Mouse (Mus musculus): ENCODE measurements around the gene Thoc7. TPM values are rescaled to one million over a fixed set of nuclear protein-coding genes. Genes with fewer than 3 reads are reported as not detected.
"Not testable (repeated sequence)": the region's sequence is repeated elsewhere in the genome, so short reads cannot be mapped to it uniquely, and the experiment has no call there.

Gene Thoc7
- polyA plus RNA-seq, 1 experiment from 2014 or later = 160 TPM

GRCm38 (mm10) chr14:13960079-13960478 is 1.6 kb downstream of the Thoc7 start:
- 2% methylated on average over 9 of the region's 9 CpGs for WGBS (ENCODE audit: insufficient replicate concordance)
- peaks cover 6% of the 10 kb centered on the region; the same call in 1 of the 2 replicates for H3K4me1 ChIP-seq (ENCODE audit: control insufficient read depth, insufficient read depth, low read length)
- H3K27me3 ChIP-seq (ENCODE audit: control insufficient read depth, insufficient read depth, low read length) = no peaks in the 10 kb centered on the region
- peak overlapping the region; percentile 71 for H3K4me2 ChIP-seq
- no peak overlapping the region for H3K27ac ChIP-seq (ENCODE audit: low read depth, low read length)
- peak overlapping the region; percentile 97 for H3K9ac ChIP-seq (ENCODE audit: low read depth, low read length)
- ATAC-seq (replicated peaks; ENCODE audit: insufficient number of reproducible peaks, low FRiP score, low TSS enrichment) = no peak
- peaks cover 4% of the 10 kb centered on the region; the same call in 1 of the 2 replicates for H3K36me3 ChIP-seq (ENCODE audit: control insufficient read depth, insufficient read depth, low read length)
- peak overlapping the region; percentile 71 for H3K4me3 ChIP-seq (ENCODE audit: low read depth, low read length)
- H3K9me3 ChIP-seq (replicated peaks; ENCODE audit: control insufficient read depth, low read length) = no peaks in the 10 kb centered on the region

GRCm38 (mm10) chr14:13952151-13952550 is 9.5 kb downstream of the Thoc7 start:
- H3K9ac ChIP-seq (ENCODE audit: low read depth, low read length); ATAC-seq (replicated peaks; ENCODE audit: insufficient number of reproducible peaks, low FRiP score, low TSS enrichment); H3K4me3 ChIP-seq (ENCODE audit: low read depth, low read length); H3K9me3 ChIP-seq (replicated peaks; ENCODE audit: control insufficient read depth, low read length); H3K27ac ChIP-seq (ENCODE audit: low read depth, low read length); H3K4me2 ChIP-seq; H3K27me3 ChIP-seq (ENCODE audit: control insufficient read depth, insufficient read depth, low read length); H3K4me1 ChIP-seq (ENCODE audit: control insufficient read depth, insufficient read depth, low read length): not testable (repeated sequence)
- H3K36me3 ChIP-seq (ENCODE audit: control insufficient read depth, insufficient read depth, low read length) = peaks cover 25% of the 10 kb centered on the region
- WGBS (ENCODE audit: insufficient replicate concordance) = 93% methylated on average over 3 of the region's 3 CpGs

GRCm38 (mm10) chr14:13950401-13950800 is 11.3 kb downstream of the Thoc7 start:
- Histone ChIP-seq H3K9ac (ENCODE audit: low read depth, low read length) (no peak overlapping the region), H3K4me3 (ENCODE audit: low read depth, low read length) (no peak overlapping the region), H3K4me2 (no peak overlapping the region), H3K36me3 (ENCODE audit: control insufficient read depth, insufficient read depth, low read length) (peaks cover 22% of the 10 kb centered on the region), H3K9me3 (replicated peaks; ENCODE audit: control insufficient read depth, low read length) (no peaks in the 10 kb centered on the region), H3K4me1 (ENCODE audit: control insufficient read depth, insufficient read depth, low read length) (no peaks in the 10 kb centered on the region), H3K27me3 (ENCODE audit: control insufficient read depth, insufficient read depth, low read length) (no peaks in the 10 kb centered on the region), H3K27ac (ENCODE audit: low read depth, low read length) (no peak overlapping the region)
- ATAC-seq (replicated peaks; ENCODE audit: insufficient number of reproducible peaks, low FRiP score, low TSS enrichment) = no peak

- H3K4me2 ChIP-seq = no peak overlapping the region
- no peak overlapping the region for H3K27ac ChIP-seq (ENCODE audit: low read depth, low read length)
- H3K9me3 ChIP-seq (replicated peaks; ENCODE audit: control insufficient read depth, low read length) = no peaks in the 10 kb centered on the region
- no peaks in the 10 kb centered on the region for H3K27me3 ChIP-seq (ENCODE audit: control insufficient read depth, insufficient read depth, low read length)
- no peak overlapping the region for H3K4me3 ChIP-seq (ENCODE audit: low read depth, low read length)
- peaks cover 19% of the 10 kb centered on the region for H3K36me3 ChIP-seq (ENCODE audit: control insufficient read depth, insufficient read depth, low read length)
- 88% methylated on average over 7 of the region's 7 CpGs for WGBS (ENCODE audit: insufficient replicate concordance)
- ATAC-seq (replicated peaks; ENCODE audit: insufficient number of reproducible peaks, low FRiP score, low TSS enrichment) = no peak
- no peak overlapping the region for H3K9ac ChIP-seq (ENCODE audit: low read depth, low read length)
- no peaks in the 10 kb centered on the region for H3K4me1 ChIP-seq (ENCODE audit: control insufficient read depth, insufficient read depth, low read length)
These were observed 13.3 kb downstream of the Thoc7 start for GRCm38 (mm10) chr14:13948345-13948744.

- Histone ChIP-seq H3K9me3 (replicated peaks; ENCODE audit: control insufficient read depth, low read length) (no peaks in the 10 kb centered on the region), H3K27ac (ENCODE audit: low read depth, low read length) (no peak overlapping the region), H3K4me2 (no peak overlapping the region), H3K27me3 (ENCODE audit: control insufficient read depth, insufficient read depth, low read length) (no peaks in the 10 kb centered on the region), H3K4me3 (ENCODE audit: low read depth, low read length) (no peak overlapping the region), H3K9ac (ENCODE audit: low read depth, low read length) (no peak overlapping the region), H3K4me1 (ENCODE audit: control insufficient read depth, insufficient read depth, low read length) (no peaks in the 10 kb centered on the region), H3K36me3 (ENCODE audit: control insufficient read depth, insufficient read depth, low read length) (peaks cover 13% of the 10 kb centered on the region)
- WGBS (ENCODE audit: insufficient replicate concordance) = 85% methylated on average over 4 of the region's 4 CpGs
- no peak for ATAC-seq (replicated peaks; ENCODE audit: insufficient number of reproducible peaks, low FRiP score, low TSS enrichment)
These were observed 17.0 kb downstream of the Thoc7 start for GRCm38 (mm10) chr14:13944686-13945085.

- Histone ChIP-seq H3K4me2 (peak overlapping the region; percentile 70), H3K4me3 (ENCODE audit: low read depth, low read length) (peak overlapping the region; percentile 42), H3K4me1 (ENCODE audit: control insufficient read depth, insufficient read depth, low read length) (no peaks in the 10 kb centered on the region), H3K9ac (ENCODE audit: low read depth, low read length) (peak overlapping the region; percentile 63; the same call in 1 of the 2 replicates), H3K27me3 (ENCODE audit: control insufficient read depth, insufficient read depth, low read length) (no peaks in the 10 kb centered on the region), H3K27ac (ENCODE audit: low read depth, low read length) (no peak overlapping the region), H3K36me3 (ENCODE audit: control insufficient read depth, insufficient read depth, low read length) (no peaks in the 10 kb centered on the region), H3K9me3 (replicated peaks; ENCODE audit: control insufficient read depth, low read length) (no peaks in the 10 kb centered on the region; the same call in 1 of the 2 replicates)
- ATAC-seq (replicated peaks; ENCODE audit: insufficient number of reproducible peaks, low FRiP score, low TSS enrichment) = no peak
- WGBS (ENCODE audit: insufficient replicate concordance) = 38% methylated on average over 5 of the region's 5 CpGs
These were observed 27.6 kb downstream of the Thoc7 start for GRCm38 (mm10) chr14:13934052-13934371.

GRCm38 (mm10) chr14:13933290-13934051 is 28.2 kb downstream of the Thoc7 start:
- H3K9ac ChIP-seq (ENCODE audit: low read depth, low read length) = peak overlapping the region; percentile 63
- no peaks in the 10 kb centered on the region for H3K4me1 ChIP-seq (ENCODE audit: control insufficient read depth, insufficient read depth, low read length)
- peak overlapping the region; percentile 70 for H3K4me2 ChIP-seq
- no peaks in the 10 kb centered on the region; the same call in 1 of the 2 replicates for H3K9me3 ChIP-seq (replicated peaks; ENCODE audit: control insufficient read depth, low read length)
- peak; percentile 57; the same call in 1 of the 2 replicates for ATAC-seq (replicated peaks; ENCODE audit: insufficient number of reproducible peaks, low FRiP score, low TSS enrichment)
- H3K4me3 ChIP-seq (ENCODE audit: low read depth, low read length) = peak overlapping the region; percentile 42
- no peaks in the 10 kb centered on the region for H3K27me3 ChIP-seq (ENCODE audit: control insufficient read depth, insufficient read depth, low read length)
- H3K36me3 ChIP-seq (ENCODE audit: control insufficient read depth, insufficient read depth, low read length) = no peaks in the 10 kb centered on the region
- no peak overlapping the region for H3K27ac ChIP-seq (ENCODE audit: low read depth, low read length)
- WGBS (ENCODE audit: insufficient replicate concordance) = 21% methylated on average over 25 of the region's 31 CpGs

GRCm38 (mm10) chr14:13917630-13918029 is 44.0 kb downstream of the Thoc7 start:
- Histone ChIP-seq H3K4me3 (ENCODE audit: low read depth, low read length) (no peak overlapping the region), H3K27me3 (ENCODE audit: control insufficient read depth, insufficient read depth, low read length) (no peaks in the 10 kb centered on the region), H3K4me2 (no peak overlapping the region), H3K9me3 (replicated peaks; ENCODE audit: control insufficient read depth, low read length) (no peaks in the 10 kb centered on the region), H3K36me3 (ENCODE audit: control insufficient read depth, insufficient read depth, low read length) (no peaks in the 10 kb centered on the region), H3K4me1 (ENCODE audit: control insufficient read depth, insufficient read depth, low read length) (no peaks in the 10 kb centered on the region), H3K27ac (ENCODE audit: low read depth, low read length) (no peak overlapping the region), H3K9ac (ENCODE audit: low read depth, low read length) (no peak overlapping the region)
- 36% methylated on average over 3 of the region's 3 CpGs for WGBS (ENCODE audit: insufficient replicate concordance)
- ATAC-seq (replicated peaks; ENCODE audit: insufficient number of reproducible peaks, low FRiP score, low TSS enrichment) = no peak

- no peaks in the 10 kb centered on the region for H3K9me3 ChIP-seq (replicated peaks; ENCODE audit: control insufficient read depth, low read length)
- 79% methylated on average over 10 of the region's 10 CpGs for WGBS (ENCODE audit: insufficient replicate concordance)
- H3K4me1 ChIP-seq (ENCODE audit: control insufficient read depth, insufficient read depth, low read length) = no peaks in the 10 kb centered on the region
- no peaks in the 10 kb centered on the region for H3K27me3 ChIP-seq (ENCODE audit: control insufficient read depth, insufficient read depth, low read length)
- no peak overlapping the region for H3K27ac ChIP-seq (ENCODE audit: low read depth, low read length)
- no peak overlapping the region for H3K9ac ChIP-seq (ENCODE audit: low read depth, low read length)
- no peak for ATAC-seq (replicated peaks; ENCODE audit: insufficient number of reproducible peaks, low FRiP score, low TSS enrichment)
- H3K4me2 ChIP-seq = no peak overlapping the region
- no peak overlapping the region for H3K4me3 ChIP-seq (ENCODE audit: low read depth, low read length)
- no peaks in the 10 kb centered on the region for H3K36me3 ChIP-seq (ENCODE audit: control insufficient read depth, insufficient read depth, low read length)
These were observed 44.4 kb downstream of the Thoc7 start for GRCm38 (mm10) chr14:13917208-13917607.

All from heart, embryonic 11.5 days (tissue).